Comparison of ENCODE assay signal across 20 mouse cellular contexts in genomic region chr2:17290709-17291108, GRCm38 (mm10).
DNase-seq lines count a peak whose midpoint lies in the region; ATAC-seq and TF ChIP-seq lines count a peak whose summit lies in the region.
"Had no signal": no experiment of that assay in that cellular context is flagged by ENCODE, and none has a peak within 500 bp of the region (broad histone marks: within the 10 kb centered on the region; RNA-seq: fewer than 3 reads in every experiment).

No protein-coding gene starts in this region.

- H3K27ac ChIP-seq in layer of hippocampus, adult 2 months, result no peak overlapping the region
- H3K27ac ChIP-seq: embryonic facial prominence, embryonic 10.5 days; embryonic facial prominence, embryonic 12.5 days; forebrain, embryonic 13.5 days; forebrain, embryonic 15.5 days had no signal

- peak; percentile 82 for ATAC-seq in granulocyte monocyte progenitor cell, adult 5-6 weeks (replicated peaks; ENCODE audit: poor library complexity, severe bottlenecking)
- peak; percentile 77 for ATAC-seq in megakaryocyte progenitor cell, adult 5-6 weeks (replicated peaks; ENCODE audit: poor library complexity)
- ATAC-seq: forebrain, embryonic 13.5 days; forebrain, embryonic 15.5 days; forebrain, postnatal 0 days had no signal

- no peak for TF ChIP-seq CTCF in layer of hippocampus, adult 2 months (conservative IDR thresholded peaks at IDR 0.05)

- peak; percentile 5 for DNase-seq in adrenal gland, adult 2 months
- DNase-seq in adrenal gland, postnatal 25 days, result no peak
- DNase-seq in 416B (ENCODE audit: low read depth), result peak; percentile 35
- DNase-seq in layer of hippocampus, adult 2 months (ENCODE audit: low spot score in 2 of 2), result no peak
- no peak for DNase-seq in urinary bladder, adult 18-20 months (ENCODE audit: low spot score in 2 of 2)
- DNase-seq: adrenal gland, adult 8-10 months; adrenal gland, postnatal 14 days; cerebellum, adult 11 months; cerebellum, adult 18-20 months; cerebellum, adult 8-10 months; cerebellum, adult 9-11 months; cerebellum, postnatal 14 days; cerebellum, postnatal 36 days; forebrain, postnatal 0 days had no signal

- no peak overlapping the region for H3K4me3 ChIP-seq in layer of hippocampus, adult 2 months
- H3K4me3 ChIP-seq: embryonic facial prominence, embryonic 10.5 days; embryonic facial prominence, embryonic 12.5 days; forebrain, embryonic 13.5 days; forebrain, embryonic 15.5 days had no signal

Comparison
In these comparisons a context has a peak if more than half of its experiments do, and no peak if none do; other contexts are left out.
1. DNase-seq: peak in adrenal gland, adult 2 months (single experiment) and 416B (single experiment); none in adrenal gland, postnatal 25 days (single experiment), layer of hippocampus, adult 2 months (0 of 2) and urinary bladder, adult 18-20 months (0 of 2).